ENCODE assay signal across 17 mouse cellular contexts in the genomic region with DNA sequence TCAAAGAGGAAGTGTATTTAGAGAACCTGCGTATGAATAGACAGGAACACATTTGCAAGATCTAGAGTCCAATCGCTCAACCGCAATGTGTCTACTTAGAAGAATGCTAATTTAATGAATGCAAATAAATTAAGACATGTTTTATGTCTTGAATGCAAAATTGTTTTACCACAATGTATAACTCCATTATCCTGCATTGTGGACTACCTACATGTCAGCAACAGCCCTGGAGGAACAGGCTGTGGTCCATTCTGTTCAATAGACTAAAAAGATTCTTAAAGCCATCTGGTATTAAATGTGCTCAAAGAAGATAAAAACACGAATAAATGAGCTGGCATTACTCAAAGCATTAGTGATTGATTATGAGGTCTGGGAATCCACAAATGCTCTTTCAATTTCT.
"Had no signal": no experiment of that assay in that cellular context is flagged by ENCODE, and none has a peak within 500 bp of the region (broad histone marks: within the 10 kb centered on the region; RNA-seq: fewer than 3 reads in every experiment).

No protein-coding gene starts in this region.

- H3K4me3 ChIP-seq: kidney, embryonic 15.5 days; limb, embryonic 10.5 days; liver, embryonic 15.5 days; midbrain, embryonic 10.5 days; myocyte; neural tube, embryonic 12.5 days had no signal

- H3K9ac ChIP-seq: kidney, embryonic 15.5 days; liver, embryonic 15.5 days; neural tube, embryonic 12.5 days had no signal

- H3K27ac ChIP-seq: kidney, embryonic 15.5 days; limb, embryonic 10.5 days; liver, embryonic 15.5 days; midbrain, embryonic 10.5 days; neural tube, embryonic 12.5 days had no signal

- H3K4me2 ChIP-seq: kidney, embryonic 15.5 days; liver, embryonic 11.5 days; liver, embryonic 15.5 days; neural tube, embryonic 12.5 days had no signal

- H3K9me3 ChIP-seq: kidney, embryonic 15.5 days; limb, embryonic 10.5 days; liver, embryonic 15.5 days; midbrain, embryonic 10.5 days; neural tube, embryonic 12.5 days had no signal

- H3K27me3 ChIP-seq: kidney, embryonic 15.5 days; liver, embryonic 15.5 days; neural tube, embryonic 12.5 days had no signal

- ATAC-seq: lung, postnatal 0 days had no signal

- DNase-seq: kidney, adult 2 months; kidney, postnatal 14 days; lung, adult 2 months; lung, postnatal 4 days; retina, postnatal 1 day; right cerebral cortex, postnatal 4 days; spleen, adult 18-20 months; thymus, adult 18-20 months; thymus, postnatal 36 days had no signal

- H3K4me1 ChIP-seq: kidney, embryonic 15.5 days; limb, embryonic 10.5 days; liver, embryonic 15.5 days; midbrain, embryonic 10.5 days; neural tube, embryonic 12.5 days had no signal

- H3K36me3 ChIP-seq: kidney, embryonic 15.5 days; limb, embryonic 10.5 days; liver, embryonic 15.5 days; midbrain, embryonic 10.5 days; neural tube, embryonic 12.5 days had no signal
